Mouse (Mus musculus): Measurements from ENCODE around the gene Asic4.

GRCm38 (mm10) chr1:75441471-75441996 is 8.7 kb upstream of the Asic4 start:
- TF ChIP-seq RAD21 (IDR thresholded peaks at IDR 0.05; ENCODE audit: low read depth, low read length): no peak
- TF ChIP-seq EP300 (IDR thresholded peaks at IDR 0.05; ENCODE audit: low read depth in 1 of 2, low read length in 2 of 2): no peak
- no peak for TF ChIP-seq POLR2A (IDR thresholded peaks at IDR 0.05; ENCODE audit: control insufficient read depth in 1 of 2, insufficient read depth in 1 of 2, low read depth in 1 of 2, low read length in 2 of 2, poor library complexity in 1 of 2)
- TF ChIP-seq MAFK (IDR thresholded peaks at IDR 0.05; ENCODE audit: borderline replicate concordance, low read depth, low read length): no peak
- TF ChIP-seq MEF2A (IDR thresholded peaks at IDR 0.05; ENCODE audit: extremely low read depth, insufficient replicate concordance, low read depth, low read length, poor library complexity, severe bottlenecking): no peak
- no peak for TF ChIP-seq ETS1 (IDR thresholded peaks at IDR 0.05; ENCODE audit: low read depth, low read length)
- no peak for TF ChIP-seq ZKSCAN1 (IDR thresholded peaks at IDR 0.05; ENCODE audit: low read depth, low read length)

Measured in MEL (cell line).